Mouse (Mus musculus): ENCODE results near the gene Atrn. TPM values are rescaled to one million over a fixed set of nuclear protein-coding genes. Genes with fewer than 3 reads are reported as not detected.

Atrn gene
- total RNA-seq (2023), result 10 to 100 TPM; 17.6 to 20.6 TPM

GRCm38 (mm10) chr2:130905751-130906583 is at the start of gene Atrn, which contains the start of gene 4930402H24Rik:
TSS of gene Atrn (plus strand) at chr2:130906495.
TSS of gene 4930402H24Rik (minus strand) at chr2:130906406.

GRCm38 (mm10) chr2:131042988-131043387 is 136.7 kb downstream of the Atrn start, which contains the start of gene Gfra4:
TSS of gene Gfra4 (minus strand) at chr2:131043088.

GRCm38 (mm10) chr2:131063404-131063864 is 157.1 kb downstream of the Atrn start, which contains the start of gene Adam33:
TSS of gene Adam33 (minus strand) at chr2:131063814.

Other genes with a start within 250 kb of the Atrn start
- gene Ddrgk1, start 241.8 kb upstream of the Atrn start, total RNA-seq (2023), result 100 to 1,000 TPM in 1 of 2 experiments, 10 to 100 TPM in 1; 88.5 to 112 TPM
- 10 to 100 TPM; 12.2 to 12.8 TPM for gene Itpa, start 238.9 kb upstream of the Atrn start, total RNA-seq (2023)
- under 1 TPM; 0.36 to 0.63 TPM for gene Slc4a11, start 209.0 kb upstream of the Atrn start, total RNA-seq (2023)
- gene 4930402H24Rik, start 89 bp upstream of the Atrn start, total RNA-seq (2023), result 10 to 100 TPM in 1 of 2 experiments, 1 to 10 TPM in 1; 9.6 to 13.7 TPM
- gene Gfra4, start 136.6 kb downstream of the Atrn start, total RNA-seq (2023), result not detected
- 1 to 10 TPM; 1.2 to 1.8 TPM for gene Adam33, start 157.3 kb downstream of the Atrn start, total RNA-seq (2023)
- gene Siglec1, start 180.3 kb downstream of the Atrn start, total RNA-seq (2023), result 10 to 100 TPM; 19.4 to 25.5 TPM
- gene Hspa12b, start 220.8 kb downstream of the Atrn start, total RNA-seq (2023), result not detected
- not detected for gene Gm11037, start 227.0 kb downstream of the Atrn start, total RNA-seq (2023)

All from monocyte, adult 59 days (primary cell).